Mouse (Mus musculus): Measurements from ENCODE around the gene Pmepa1. TPM values are rescaled to one million over a fixed set of nuclear protein-coding genes. Genes with fewer than 3 reads are reported as not detected.

The Pmepa1 gene
- polyA plus RNA-seq, 1 experiment from 2014 or later: 6.9 TPM

DNA sequence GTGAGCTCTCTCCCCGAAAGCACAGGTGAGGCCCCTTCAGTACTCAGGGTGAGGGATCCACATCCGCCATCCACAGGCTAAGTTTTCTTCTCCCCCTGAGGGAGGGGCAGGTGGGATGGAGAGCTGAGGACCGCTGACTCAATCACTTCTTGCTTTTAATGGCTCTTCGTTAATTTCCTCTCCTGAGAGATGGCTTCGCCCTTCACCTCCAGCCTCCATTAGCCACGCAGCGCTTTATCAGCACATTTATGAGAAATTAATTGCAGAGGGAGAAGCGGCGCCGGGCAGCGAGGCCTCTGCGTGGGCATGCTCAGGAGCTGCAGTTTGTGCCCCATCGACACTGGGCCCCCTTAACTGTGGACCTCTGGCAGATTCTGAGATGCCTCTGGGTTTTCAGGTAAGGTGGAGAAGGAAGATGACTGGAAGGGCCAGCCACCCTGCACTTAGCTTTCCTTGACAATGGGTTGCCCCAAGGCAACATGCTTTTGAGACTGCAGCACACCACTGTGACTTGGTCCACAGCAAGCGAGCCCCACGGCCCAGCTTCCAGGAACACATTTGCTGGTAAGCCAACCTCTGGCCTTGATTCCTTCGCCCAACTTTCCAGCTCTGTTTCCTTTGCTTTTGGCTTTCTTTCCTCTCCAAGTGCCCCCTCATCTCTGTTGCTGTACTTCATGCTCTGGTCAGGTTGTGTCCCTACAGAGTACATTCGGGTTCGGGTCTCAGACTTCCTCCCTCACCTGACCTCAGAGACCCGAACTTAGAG is 73.2 kb downstream of the Pmepa1 start:
- Histone ChIP-seq H3K9ac (ENCODE audit: low read length) (no peak overlapping the region), H3K27ac (ENCODE audit: low read depth, low read length) (no peak overlapping the region), H3K9me3 (replicated peaks; ENCODE audit: control insufficient read depth, low read length) (no peaks in the 10 kb centered on the region), H3K36me3 (ENCODE audit: control insufficient read depth, insufficient read depth, low read length) (no peaks in the 10 kb centered on the region), H3K27me3 (replicated peaks; ENCODE audit: control insufficient read depth, insufficient read depth, low read length) (no peaks in the 10 kb centered on the region), H3K4me3 (ENCODE audit: low read depth, low read length) (no peak overlapping the region), H3K4me1 (ENCODE audit: control insufficient read depth, insufficient read depth, low read length) (no peaks in the 10 kb centered on the region), H3K4me2 (ENCODE audit: low read length) (no peak overlapping the region)
- no peak for ATAC-seq
- 85% methylated on average over 19 of the region's 19 CpGs for WGBS
- DNase-seq (ENCODE audit: low spot score): no peak

DNA sequence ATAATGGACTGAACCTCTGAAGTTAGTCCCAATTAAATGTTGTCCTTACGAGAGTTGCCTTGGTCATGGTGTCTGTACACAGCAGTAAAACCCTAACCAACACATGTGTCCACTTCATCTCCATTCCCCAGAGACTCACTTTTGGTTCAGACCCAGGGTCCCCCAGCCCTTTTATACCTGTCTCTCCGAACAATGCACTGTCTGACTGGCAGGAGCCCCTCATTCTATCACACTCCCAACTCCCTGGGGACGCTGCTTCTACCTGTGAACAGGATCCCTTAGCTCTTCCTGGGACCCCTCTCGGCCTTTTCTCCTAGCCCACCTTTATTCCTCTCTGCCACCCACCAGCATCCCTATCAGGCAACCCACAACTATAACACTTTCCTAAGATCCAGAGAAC is 81.5 kb downstream of the Pmepa1 start:
- WGBS: 84% methylated on average over 4 of the region's 4 CpGs
- no peaks in the 10 kb centered on the region for H3K4me1 ChIP-seq (ENCODE audit: control insufficient read depth, insufficient read depth, low read length)
- ATAC-seq: no peak
- H3K4me3 ChIP-seq (ENCODE audit: low read depth, low read length): no peak overlapping the region
- DNase-seq (ENCODE audit: low spot score): no peak
- H3K4me2 ChIP-seq (ENCODE audit: low read length): no peak overlapping the region
- H3K27me3 ChIP-seq (replicated peaks; ENCODE audit: control insufficient read depth, insufficient read depth, low read length): no peaks in the 10 kb centered on the region
- no peak overlapping the region for H3K9ac ChIP-seq (ENCODE audit: low read length)
- H3K27ac ChIP-seq (ENCODE audit: low read depth, low read length): no peak overlapping the region
- H3K36me3 ChIP-seq (ENCODE audit: control insufficient read depth, insufficient read depth, low read length): no peaks in the 10 kb centered on the region
- no peaks in the 10 kb centered on the region; the same call in 1 of the 2 replicates for H3K9me3 ChIP-seq (replicated peaks; ENCODE audit: control insufficient read depth, low read length)

DNA sequence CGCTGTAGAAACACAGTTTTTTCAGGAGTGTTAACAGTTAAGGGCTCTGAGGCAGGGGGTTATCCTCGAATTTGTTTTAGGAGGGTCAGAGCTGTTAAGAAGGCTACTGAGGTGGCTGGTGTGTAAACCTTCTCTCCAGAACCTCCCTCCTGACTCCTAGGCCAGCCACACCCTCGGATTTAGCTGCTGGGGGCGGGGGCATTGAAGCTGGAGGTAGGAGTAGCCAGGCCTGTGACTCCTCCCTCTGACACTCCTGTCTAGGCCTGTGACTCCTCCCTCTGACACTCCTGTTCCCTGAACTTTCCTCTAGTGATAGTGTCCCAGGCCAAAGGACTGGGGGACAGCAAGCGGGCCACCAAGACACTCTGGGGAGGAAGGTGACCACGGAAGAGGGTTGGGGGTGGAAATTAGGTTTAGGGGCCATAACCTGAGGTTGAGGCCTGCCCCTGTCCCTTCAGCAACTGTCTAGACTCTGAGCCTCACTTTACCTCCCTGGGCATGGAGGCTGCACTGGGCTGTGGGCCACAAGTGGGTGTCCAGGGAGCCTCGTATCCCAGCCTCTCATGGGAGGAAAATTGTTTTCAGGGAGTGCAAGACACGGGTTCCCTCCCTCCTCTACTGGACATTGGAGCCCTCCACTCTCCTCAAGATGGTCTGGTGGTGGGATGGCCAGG is 89.0 kb downstream of the Pmepa1 start:
- no peaks in the 10 kb centered on the region for H3K9me3 ChIP-seq (replicated peaks; ENCODE audit: control insufficient read depth, low read length)
- H3K4me2 ChIP-seq (ENCODE audit: low read length): no peak overlapping the region
- H3K4me1 ChIP-seq (ENCODE audit: control insufficient read depth, insufficient read depth, low read length): no peaks in the 10 kb centered on the region
- H3K27me3 ChIP-seq (replicated peaks; ENCODE audit: control insufficient read depth, insufficient read depth, low read length): no peaks in the 10 kb centered on the region
- no peak overlapping the region for H3K9ac ChIP-seq (ENCODE audit: low read length)
- 30% methylated on average over 8 of the region's 8 CpGs for WGBS
- H3K36me3 ChIP-seq (ENCODE audit: control insufficient read depth, insufficient read depth, low read length): no peaks in the 10 kb centered on the region
- DNase-seq (ENCODE audit: low spot score) (no peak), ATAC-seq (no peak)
- no peak overlapping the region for H3K27ac ChIP-seq (ENCODE audit: low read depth, low read length)
- H3K4me3 ChIP-seq (ENCODE audit: low read depth, low read length): no peak overlapping the region

DNA sequence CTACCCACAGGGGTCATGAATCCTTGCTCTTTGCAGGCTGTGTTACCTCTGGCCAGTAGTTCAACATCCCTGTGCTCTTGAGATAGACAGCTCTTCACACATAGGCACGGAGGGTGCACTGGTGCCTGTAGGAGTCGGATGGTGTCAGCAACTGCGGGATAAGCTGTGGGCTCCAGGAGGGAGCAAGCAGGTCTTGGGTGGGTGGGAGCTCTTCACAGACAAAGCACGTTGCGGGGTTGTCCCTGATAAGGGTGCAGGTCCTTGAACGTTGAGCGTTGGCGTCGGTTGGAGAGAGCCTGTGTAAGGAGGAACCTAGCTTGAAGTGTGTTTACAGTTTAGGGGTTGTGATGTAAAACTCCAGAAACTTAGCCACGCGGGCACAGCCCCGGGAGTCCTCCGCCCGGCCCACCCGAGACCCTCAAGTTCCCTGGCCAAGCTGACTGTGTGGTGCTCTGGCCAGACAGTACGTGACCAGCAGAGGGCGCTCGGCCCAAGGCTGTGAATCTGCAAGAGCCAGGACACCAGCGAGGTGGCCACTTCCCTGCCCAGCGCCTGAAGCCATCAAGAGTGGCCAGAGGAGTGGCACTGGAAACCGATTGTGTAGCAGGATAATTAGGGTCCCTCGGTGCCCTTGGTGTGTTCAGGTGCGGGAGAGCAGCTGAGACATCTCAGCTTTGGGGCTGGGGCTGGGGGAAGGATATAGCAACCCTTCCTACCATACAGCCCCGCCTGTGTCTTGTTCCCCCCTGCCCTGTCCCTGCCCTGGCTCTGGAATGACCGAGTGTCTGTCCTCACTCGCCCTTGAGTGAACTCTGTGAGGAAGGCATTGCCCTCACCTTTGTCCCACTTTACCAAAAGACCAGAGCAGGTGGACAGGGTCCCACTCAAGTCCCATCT is 90.0 kb downstream of the Pmepa1 start:
- 31% methylated on average over 26 of the region's 26 CpGs for WGBS
- peak; percentile 86 for DNase-seq (ENCODE audit: low spot score)
- Histone ChIP-seq H3K4me3 (ENCODE audit: low read depth, low read length) (no peak overlapping the region), H3K9ac (ENCODE audit: low read length) (no peak overlapping the region), H3K4me1 (ENCODE audit: control insufficient read depth, insufficient read depth, low read length) (no peaks in the 10 kb centered on the region), H3K27me3 (replicated peaks; ENCODE audit: control insufficient read depth, insufficient read depth, low read length) (no peaks in the 10 kb centered on the region), H3K36me3 (ENCODE audit: control insufficient read depth, insufficient read depth, low read length) (no peaks in the 10 kb centered on the region), H3K4me2 (ENCODE audit: low read length) (no peak overlapping the region), H3K27ac (ENCODE audit: low read depth, low read length) (no peak overlapping the region), H3K9me3 (replicated peaks; ENCODE audit: control insufficient read depth, low read length) (no peaks in the 10 kb centered on the region)
- ATAC-seq: peak; percentile 65

DNA sequence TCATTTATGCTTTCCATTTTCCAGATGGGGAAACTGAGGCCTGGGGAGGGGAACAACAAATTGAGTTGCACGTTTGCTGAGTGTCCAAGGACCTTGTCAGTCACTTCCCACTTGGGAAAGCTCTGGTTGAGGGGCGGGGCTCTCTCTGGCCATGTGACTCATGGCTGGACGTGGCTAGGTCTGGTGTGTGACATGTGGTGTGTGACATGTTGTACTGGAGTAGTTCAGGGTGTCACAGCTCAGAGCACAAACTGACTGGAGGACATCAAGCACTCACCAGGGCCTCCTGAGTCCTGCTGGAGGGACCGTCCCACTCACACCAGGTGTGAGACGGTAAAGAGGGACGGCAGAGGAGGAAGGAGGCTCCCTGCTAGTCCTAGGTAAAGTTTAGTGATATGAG is 91.1 kb downstream of the Pmepa1 start:
- no peaks in the 10 kb centered on the region for H3K4me1 ChIP-seq (ENCODE audit: control insufficient read depth, insufficient read depth, low read length)
- no peak overlapping the region for H3K27ac ChIP-seq (ENCODE audit: low read depth, low read length)
- ATAC-seq: no peak
- no peaks in the 10 kb centered on the region for H3K9me3 ChIP-seq (replicated peaks; ENCODE audit: control insufficient read depth, low read length)
- H3K36me3 ChIP-seq (ENCODE audit: control insufficient read depth, insufficient read depth, low read length): no peaks in the 10 kb centered on the region
- H3K9ac ChIP-seq (ENCODE audit: low read length): no peak overlapping the region
- 80% methylated on average over 6 of the region's 6 CpGs for WGBS
- H3K27me3 ChIP-seq (replicated peaks; ENCODE audit: control insufficient read depth, insufficient read depth, low read length): no peaks in the 10 kb centered on the region
- H3K4me3 ChIP-seq (ENCODE audit: low read depth, low read length): no peak overlapping the region
- no peak for DNase-seq (ENCODE audit: low spot score)
- no peak overlapping the region for H3K4me2 ChIP-seq (ENCODE audit: low read length)

DNA sequence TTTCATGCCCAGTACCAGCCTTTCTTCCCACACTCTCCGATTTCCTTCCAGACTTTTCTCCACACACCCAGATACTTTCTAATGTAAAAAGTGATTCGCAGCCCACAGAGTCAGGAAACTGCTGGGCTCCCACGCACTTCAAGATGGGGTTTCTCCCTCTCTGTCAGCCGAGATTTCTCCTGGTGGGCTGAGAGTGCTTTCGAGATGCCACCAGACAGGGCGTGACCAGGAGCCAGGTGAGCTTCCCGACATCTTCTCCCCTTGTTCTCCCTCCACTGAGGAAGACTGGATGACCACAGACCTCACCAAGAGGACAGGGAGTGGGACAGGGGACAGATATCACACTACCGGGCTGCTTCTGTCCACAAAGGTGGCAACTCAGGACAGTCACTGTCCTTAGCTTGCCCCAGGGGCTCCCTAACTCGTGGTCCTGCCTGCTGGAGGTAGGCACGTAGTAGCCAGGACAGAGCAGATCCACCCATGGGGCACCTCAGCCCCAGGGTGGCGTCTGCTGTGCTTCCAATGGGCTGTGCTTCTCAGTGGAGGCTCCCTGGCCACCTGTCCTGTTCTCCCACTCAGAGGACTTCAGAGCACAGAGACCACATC is 91.8 kb downstream of the Pmepa1 start:
- Histone ChIP-seq H3K9ac (ENCODE audit: low read length) (no peak overlapping the region), H3K9me3 (replicated peaks; ENCODE audit: control insufficient read depth, low read length) (no peaks in the 10 kb centered on the region), H3K4me3 (ENCODE audit: low read depth, low read length) (no peak overlapping the region), H3K27ac (ENCODE audit: low read depth, low read length) (no peak overlapping the region), H3K4me2 (ENCODE audit: low read length) (no peak overlapping the region), H3K36me3 (ENCODE audit: control insufficient read depth, insufficient read depth, low read length) (no peaks in the 10 kb centered on the region), H3K27me3 (replicated peaks; ENCODE audit: control insufficient read depth, insufficient read depth, low read length) (no peaks in the 10 kb centered on the region), H3K4me1 (ENCODE audit: control insufficient read depth, insufficient read depth, low read length) (no peaks in the 10 kb centered on the region)
- DNase-seq (ENCODE audit: low spot score) (no peak), ATAC-seq (no peak)
- WGBS: 63% methylated on average over 11 of the region's 11 CpGs

DNA sequence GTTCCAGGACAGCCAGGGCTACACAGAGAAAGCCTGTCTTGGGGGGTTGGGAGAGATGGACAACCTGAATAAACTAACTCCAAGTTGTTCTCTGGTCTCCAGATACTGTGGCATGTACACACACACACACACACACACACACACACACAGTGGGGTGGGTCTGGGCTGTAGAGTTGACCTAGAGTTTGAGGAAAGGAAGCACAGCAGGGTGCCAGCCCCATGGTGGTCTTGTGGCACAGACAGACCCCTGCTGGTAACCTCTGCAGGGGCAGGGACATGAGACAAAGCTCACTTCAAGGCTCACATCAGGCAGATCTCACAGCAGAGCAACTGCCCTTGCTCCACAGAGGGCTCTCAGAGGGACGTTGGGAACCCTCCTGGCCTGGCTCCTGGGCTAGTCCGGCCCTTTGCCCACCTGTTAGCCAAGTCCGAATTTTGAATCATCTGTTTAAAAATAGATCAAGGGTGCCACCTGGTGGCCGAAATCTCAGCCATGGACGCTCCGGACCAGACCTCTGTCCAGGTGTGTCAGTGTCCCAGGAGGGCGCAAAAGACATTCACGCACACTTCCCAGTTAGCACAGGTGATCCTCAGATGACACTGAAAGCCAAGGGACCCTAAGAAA is 92.4 kb downstream of the Pmepa1 start:
- peak; percentile 27 for ATAC-seq
- Histone ChIP-seq H3K9ac (ENCODE audit: low read length) (no peak overlapping the region), H3K4me3 (ENCODE audit: low read depth, low read length) (no peak overlapping the region), H3K27me3 (replicated peaks; ENCODE audit: control insufficient read depth, insufficient read depth, low read length) (no peaks in the 10 kb centered on the region), H3K9me3 (replicated peaks; ENCODE audit: control insufficient read depth, low read length) (no peaks in the 10 kb centered on the region), H3K36me3 (ENCODE audit: control insufficient read depth, insufficient read depth, low read length) (no peaks in the 10 kb centered on the region), H3K4me1 (ENCODE audit: control insufficient read depth, insufficient read depth, low read length) (no peaks in the 10 kb centered on the region), H3K27ac (ENCODE audit: low read depth, low read length) (no peak overlapping the region), H3K4me2 (ENCODE audit: low read length) (no peak overlapping the region)
- WGBS: 9% methylated on average over 8 of the region's 8 CpGs
- peak; percentile 71 for DNase-seq (ENCODE audit: low spot score)

DNA sequence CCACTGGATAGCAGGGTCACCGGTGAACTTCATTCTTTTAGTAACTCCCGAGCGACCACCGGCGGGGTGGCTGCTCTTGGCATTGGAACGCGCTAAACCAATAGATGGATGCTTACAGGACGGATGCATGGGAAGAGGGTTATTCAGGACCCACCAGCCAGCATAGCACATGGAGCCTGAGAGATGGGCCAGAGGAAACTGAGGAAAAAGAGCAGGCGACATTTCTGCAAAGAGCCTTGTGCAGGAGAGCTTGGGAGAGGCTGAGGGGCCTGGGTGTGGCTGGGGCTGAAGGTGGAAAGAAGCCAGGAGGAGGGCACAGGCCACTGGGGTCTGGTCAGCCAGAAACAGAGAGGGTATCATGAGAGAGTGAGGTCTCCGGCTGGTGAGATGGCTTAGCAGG is 93.0 kb downstream of the Pmepa1 start:
- Histone ChIP-seq H3K9ac (ENCODE audit: low read length) (no peak overlapping the region), H3K4me1 (ENCODE audit: control insufficient read depth, insufficient read depth, low read length) (no peaks in the 10 kb centered on the region), H3K4me2 (ENCODE audit: low read length) (no peak overlapping the region), H3K27ac (ENCODE audit: low read depth, low read length) (no peak overlapping the region), H3K4me3 (ENCODE audit: low read depth, low read length) (no peak overlapping the region), H3K9me3 (replicated peaks; ENCODE audit: control insufficient read depth, low read length) (no peaks in the 10 kb centered on the region), H3K27me3 (replicated peaks; ENCODE audit: control insufficient read depth, insufficient read depth, low read length) (no peaks in the 10 kb centered on the region), H3K36me3 (ENCODE audit: control insufficient read depth, insufficient read depth, low read length) (no peaks in the 10 kb centered on the region)
- ATAC-seq (no peak), DNase-seq (ENCODE audit: low spot score) (no peak)
- WGBS: 96% methylated on average over 10 of the region's 10 CpGs
